Mouse (Mus musculus) lung, postnatal 0 days (tissue): ENCODE measurements around the gene Fmnl1.

ENCODE experiments used
- CTCF ChIP-seq: IDR thresholded peaks from 2 replicates; pipeline ENCODE4 v1.5.1; 2016; ENCODE audit warnings: antibody characterized with exemption, mild to moderate bottlenecking
- EP300 ChIP-seq: IDR thresholded peaks from 2 replicates; pipeline ENCODE4 v1.6.1; 2016; ENCODE audit warnings: antibody characterized with exemption, mild to moderate bottlenecking, control low read depth

- no peak for TF ChIP-seq CTCF
- no peak for TF ChIP-seq EP300
These were observed 53.1 kb downstream of the Fmnl1 start for GRCm38 (mm10) chr11:103223951-103224456.
